Mouse (Mus musculus): ENCODE data around the gene Srprb. TPM values are rescaled to one million over a fixed set of nuclear protein-coding genes. Genes with fewer than 3 reads are reported as not detected.

Gene Srprb
- polyA plus RNA-seq, 1 experiment from 2014 or later, result 49.5 TPM

GRCm38 (mm10) chr9:103188416-103188815 lies 13.5 kb downstream of the Srprb start:
- H3K9me3 ChIP-seq (replicated peaks), result no peaks in the 10 kb centered on the region
- H3K4me1 ChIP-seq, result no peaks in the 10 kb centered on the region
- H3K27ac ChIP-seq, result no peak overlapping the region
- WGBS, result 79% methylated on average over 4 of the region's 4 CpGs
- H3K9ac ChIP-seq, result no peak overlapping the region
- no peak overlapping the region for H3K4me3 ChIP-seq
- H3K36me3 ChIP-seq, result peaks cover 68% of the 10 kb centered on the region
- no peak overlapping the region for H3K4me2 ChIP-seq (replicated peaks)
- H3K27me3 ChIP-seq, result no peaks in the 10 kb centered on the region
- ATAC-seq (ENCODE audit: low FRiP score), result no peak

DNA sequence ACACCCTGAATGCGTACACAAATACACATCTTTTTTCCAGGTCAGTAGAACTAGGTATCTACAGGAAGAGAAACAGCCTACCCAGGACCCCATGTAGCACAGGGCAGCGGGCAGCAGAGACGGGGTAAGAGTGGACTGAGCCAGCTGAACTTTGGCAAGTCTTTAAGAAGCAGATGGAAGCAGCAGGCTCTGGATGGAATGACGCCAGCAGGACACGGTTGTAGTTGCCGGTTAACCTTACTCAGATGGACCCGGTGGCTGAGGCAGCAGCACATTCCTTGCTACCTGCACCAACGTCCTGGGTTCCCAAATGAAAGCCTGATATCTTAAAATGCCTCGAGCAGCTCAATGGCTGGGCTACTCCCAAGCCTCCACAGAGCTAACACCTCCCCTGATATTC lies 15.2 kb downstream of the Srprb start:
- H3K9ac ChIP-seq, result no peak overlapping the region
- H3K27me3 ChIP-seq, result no peaks in the 10 kb centered on the region
- H3K36me3 ChIP-seq, result peaks cover 57% of the 10 kb centered on the region
- no peak overlapping the region for H3K4me3 ChIP-seq
- ATAC-seq (ENCODE audit: low FRiP score), result no peak
- H3K4me1 ChIP-seq, result no peaks in the 10 kb centered on the region
- H3K27ac ChIP-seq, result no peak overlapping the region
- H3K4me2 ChIP-seq (replicated peaks), result no peak overlapping the region
- no peaks in the 10 kb centered on the region for H3K9me3 ChIP-seq (replicated peaks)
- 84% methylated on average over 9 of the region's 9 CpGs for WGBS

GRCm38 (mm10) chr9:103185946-103186345 lies 16.0 kb downstream of the Srprb start:
- H3K4me3 ChIP-seq, result no peak overlapping the region
- H3K9me3 ChIP-seq (replicated peaks), result no peaks in the 10 kb centered on the region
- ATAC-seq (ENCODE audit: low FRiP score), result no peak
- peaks cover 2% of the 10 kb centered on the region for H3K4me1 ChIP-seq
- 93% methylated on average over 8 of the region's 8 CpGs for WGBS
- no peak overlapping the region for H3K4me2 ChIP-seq (replicated peaks)
- no peaks in the 10 kb centered on the region for H3K27me3 ChIP-seq
- no peak overlapping the region for H3K9ac ChIP-seq
- H3K36me3 ChIP-seq, result peaks cover 49% of the 10 kb centered on the region
- H3K27ac ChIP-seq, result no peak overlapping the region

- Histone ChIP-seq H3K9ac (no peak overlapping the region), H3K4me3 (no peak overlapping the region), H3K27me3 (no peaks in the 10 kb centered on the region), H3K9me3 (replicated peaks) (no peaks in the 10 kb centered on the region), H3K36me3 (peaks cover 39% of the 10 kb centered on the region), H3K4me2 (replicated peaks) (no peak overlapping the region), H3K4me1 (peaks cover 13% of the 10 kb centered on the region), H3K27ac (no peak overlapping the region)
- ATAC-seq (ENCODE audit: low FRiP score), result no peak
- 68% methylated on average over 4 of the region's 4 CpGs for WGBS
These were observed 17.1 kb downstream of the Srprb start for GRCm38 (mm10) chr9:103184855-103185254.

DNA sequence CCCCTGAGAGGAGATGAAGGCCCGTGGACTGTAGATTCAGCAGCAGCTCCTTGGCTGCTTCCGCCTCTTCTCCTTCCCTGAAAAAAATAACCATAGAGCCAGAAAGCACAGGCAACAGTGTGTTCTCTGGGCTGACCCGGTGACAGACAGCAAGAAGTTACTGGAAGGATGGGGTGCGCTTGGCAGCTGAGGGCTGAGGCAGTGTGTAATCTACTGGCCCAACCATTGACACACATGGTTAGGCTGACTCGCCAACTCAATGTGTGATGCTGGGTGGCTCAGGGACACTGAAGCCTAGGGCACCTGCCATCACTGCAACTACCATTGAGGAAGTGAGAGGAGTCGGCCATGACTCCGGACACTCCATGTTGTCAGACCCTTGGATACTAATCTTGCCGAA lies 20.1 kb downstream of the Srprb start:
- Histone ChIP-seq H3K4me3 (no peak overlapping the region), H3K36me3 (peaks cover 28% of the 10 kb centered on the region), H3K4me1 (peaks cover 19% of the 10 kb centered on the region), H3K9ac (no peak overlapping the region), H3K9me3 (replicated peaks) (no peaks in the 10 kb centered on the region), H3K27ac (no peak overlapping the region), H3K27me3 (no peaks in the 10 kb centered on the region), H3K4me2 (replicated peaks) (no peak overlapping the region)
- no peak for ATAC-seq (ENCODE audit: low FRiP score)
- 90% methylated on average over 8 of the region's 8 CpGs for WGBS

GRCm38 (mm10) chr9:103180807-103181565 lies 21.0 kb downstream of the Srprb start:
- 6% methylated on average over 20 of the region's 20 CpGs for WGBS
- Histone ChIP-seq H3K27ac (peak overlapping the region; percentile 5; the same call in 1 of the 2 replicates), H3K4me2 (replicated peaks) (peak overlapping the region; percentile 49), H3K9ac (peak overlapping the region; percentile 20; the same call in 1 of the 2 replicates), H3K9me3 (replicated peaks) (no peaks in the 10 kb centered on the region), H3K27me3 (no peaks in the 10 kb centered on the region), H3K36me3 (peaks cover 24% of the 10 kb centered on the region), H3K4me3 (peak overlapping the region; percentile 20), H3K4me1 (peaks cover 19% of the 10 kb centered on the region)
- peak; percentile 78 for ATAC-seq (ENCODE audit: low FRiP score)

- H3K4me2 ChIP-seq (replicated peaks), result peak overlapping the region; percentile 49
- H3K4me3 ChIP-seq, result 0 out of 2 replicates have a peak overlapping the region, but pooled peaks have one; percentile 20
- H3K9me3 ChIP-seq (replicated peaks), result no peaks in the 10 kb centered on the region
- H3K27ac ChIP-seq, result peak overlapping the region; percentile 5; the same call in 1 of the 2 replicates
- ATAC-seq (ENCODE audit: low FRiP score), result 0 out of 2 replicates have a peak, but pooled peaks have one; percentile 26
- no peaks in the 10 kb centered on the region for H3K27me3 ChIP-seq
- H3K9ac ChIP-seq, result no peak overlapping the region; the same call in 1 of the 2 replicates
- peaks cover 19% of the 10 kb centered on the region for H3K4me1 ChIP-seq
- H3K36me3 ChIP-seq, result peaks cover 31% of the 10 kb centered on the region
- WGBS, result 68% methylated on average over 3 of the region's 3 CpGs
These were observed 21.6 kb downstream of the Srprb start for GRCm38 (mm10) chr9:103180303-103180702.

GRCm38 (mm10) chr9:103175692-103176091 lies 26.2 kb downstream of the Srprb start:
- no peak overlapping the region for H3K4me2 ChIP-seq (replicated peaks)
- peaks cover 14% of the 10 kb centered on the region for H3K4me1 ChIP-seq
- WGBS, result 96% methylated on average over 7 of the region's 7 CpGs
- no peak overlapping the region for H3K9ac ChIP-seq
- H3K36me3 ChIP-seq, result peaks cover 52% of the 10 kb centered on the region
- H3K9me3 ChIP-seq (replicated peaks), result no peaks in the 10 kb centered on the region
- no peak overlapping the region for H3K27ac ChIP-seq
- no peaks in the 10 kb centered on the region for H3K27me3 ChIP-seq
- no peak overlapping the region for H3K4me3 ChIP-seq
- no peak for ATAC-seq (ENCODE audit: low FRiP score)

DNA sequence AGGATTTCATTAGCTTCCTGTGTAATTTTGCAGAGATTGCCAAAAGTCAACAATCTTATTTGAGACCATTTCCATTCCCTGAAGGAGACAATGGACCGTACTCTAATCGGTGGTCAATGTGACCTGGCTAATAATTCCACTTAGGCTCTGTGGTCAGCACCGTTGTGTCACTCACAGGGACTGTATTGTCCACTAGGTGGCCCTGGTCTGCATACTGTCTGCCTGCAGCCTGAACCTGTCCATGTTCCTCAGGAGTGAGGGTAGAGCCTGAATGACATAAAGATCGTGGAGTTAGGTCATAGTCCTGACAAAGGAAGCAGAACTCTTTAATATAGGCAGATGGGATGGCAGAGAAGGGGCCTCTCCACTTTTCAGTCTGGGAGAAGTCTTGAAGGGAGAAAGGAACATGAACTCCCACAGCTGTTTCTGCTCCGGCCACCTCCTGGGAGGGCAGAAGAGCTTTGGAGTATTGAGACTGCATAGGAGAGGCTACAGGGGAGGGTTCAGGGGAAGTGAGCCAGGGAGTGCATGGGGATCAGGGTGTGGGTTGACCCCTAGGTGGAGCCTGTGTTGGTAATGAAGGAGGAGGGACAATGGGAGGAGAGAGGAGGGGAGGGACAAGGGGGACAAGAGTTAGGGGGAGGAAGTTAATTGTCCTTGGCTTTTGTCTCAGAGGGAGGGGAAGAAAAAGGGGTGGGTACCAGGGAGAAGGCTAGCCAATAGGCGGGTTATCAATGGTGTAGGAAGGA lies 27.0 kb downstream of the Srprb start:
- Histone ChIP-seq H3K9ac (no peak overlapping the region), H3K27ac (no peak overlapping the region), H3K4me3 (no peak overlapping the region), H3K9me3 (replicated peaks) (no peaks in the 10 kb centered on the region), H3K4me2 (replicated peaks) (no peak overlapping the region), H3K36me3 (peaks cover 53% of the 10 kb centered on the region), H3K4me1 (peaks cover 6% of the 10 kb centered on the region), H3K27me3 (no peaks in the 10 kb centered on the region)
- ATAC-seq (ENCODE audit: low FRiP score), result no peak
- 58% methylated on average over 6 of the region's 6 CpGs for WGBS

- H3K9me3 ChIP-seq (replicated peaks), result no peaks in the 10 kb centered on the region
- no peaks in the 10 kb centered on the region for H3K4me1 ChIP-seq
- no peak for ATAC-seq (ENCODE audit: low FRiP score)
- no peak overlapping the region for H3K4me2 ChIP-seq (replicated peaks)
- no peak overlapping the region for H3K4me3 ChIP-seq
- H3K9ac ChIP-seq, result no peak overlapping the region
- H3K27me3 ChIP-seq, result no peaks in the 10 kb centered on the region
- peaks cover 86% of the 10 kb centered on the region for H3K36me3 ChIP-seq
- no peak overlapping the region for H3K27ac ChIP-seq
- WGBS, result 77% methylated on average over 7 of the region's 7 CpGs
These were observed 33.2 kb downstream of the Srprb start for GRCm38 (mm10) chr9:103168771-103169170.

DNA sequence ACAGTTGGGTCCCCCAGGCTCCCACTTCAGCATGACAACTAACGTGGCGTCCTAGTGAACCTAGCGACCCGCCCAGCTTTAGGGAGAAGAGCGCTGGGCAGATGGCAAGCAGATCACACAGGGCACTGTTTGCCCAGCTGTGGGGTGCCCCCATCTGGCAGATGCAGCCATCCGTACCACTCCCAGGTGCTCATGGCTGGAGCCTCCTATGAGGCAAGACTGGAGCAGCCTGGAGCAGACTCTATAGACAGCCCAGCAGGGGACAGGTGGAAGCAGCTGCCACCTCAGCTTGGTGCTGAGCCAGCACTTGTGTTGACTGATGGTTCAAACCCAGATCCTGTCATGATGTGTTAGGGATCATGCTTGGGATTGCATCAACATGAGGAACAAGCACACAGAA lies 33.9 kb downstream of the Srprb start:
- H3K9me3 ChIP-seq (replicated peaks), result no peaks in the 10 kb centered on the region
- peaks cover 86% of the 10 kb centered on the region for H3K36me3 ChIP-seq
- no peak overlapping the region for H3K27ac ChIP-seq
- 72% methylated on average over 6 of the region's 6 CpGs for WGBS
- no peaks in the 10 kb centered on the region for H3K27me3 ChIP-seq
- H3K4me3 ChIP-seq, result no peak overlapping the region
- peak; percentile 56; the same call in 1 of the 2 replicates for ATAC-seq (ENCODE audit: low FRiP score)
- H3K4me2 ChIP-seq (replicated peaks), result no peak overlapping the region
- no peak overlapping the region for H3K9ac ChIP-seq
- 0 out of 2 replicates have a peak, but pooled peaks cover under 1% of the 10 kb centered on the region for H3K4me1 ChIP-seq

DNA sequence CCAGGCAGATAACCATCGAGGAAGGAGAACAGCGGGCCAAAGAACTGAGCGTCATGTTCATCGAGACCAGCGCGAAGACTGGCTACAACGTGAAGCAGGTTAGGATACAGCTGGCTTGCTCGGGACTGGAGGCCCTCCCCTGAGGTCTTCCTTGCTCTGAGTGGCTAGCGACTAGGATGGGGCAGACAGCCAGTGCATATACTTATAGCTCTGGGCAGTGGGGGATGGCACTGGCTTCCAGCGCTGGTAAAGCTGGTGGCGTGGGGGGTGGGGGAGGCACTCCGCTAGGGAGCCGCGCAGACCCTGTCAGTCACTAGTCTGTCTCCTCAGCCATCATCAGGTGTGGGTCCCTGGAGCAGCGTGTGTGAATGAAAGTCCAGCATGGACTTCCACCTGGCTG lies 38.1 kb downstream of the Srprb start:
- Histone ChIP-seq H3K9ac (no peak overlapping the region), H3K36me3 (peaks cover 75% of the 10 kb centered on the region), H3K4me3 (no peak overlapping the region), H3K27me3 (no peaks in the 10 kb centered on the region), H3K4me1 (0 out of 2 replicates have a peak, but pooled peaks cover 6% of the 10 kb centered on the region), H3K9me3 (replicated peaks) (no peaks in the 10 kb centered on the region), H3K4me2 (replicated peaks) (no peak overlapping the region), H3K27ac (peak overlapping the region; percentile 1; the same call in 1 of the 2 replicates)
- WGBS, result 76% methylated on average over 15 of the region's 15 CpGs
- no peak for ATAC-seq (ENCODE audit: low FRiP score)
